Mouse (Mus musculus) mesoderm, embryonic 11.5 days (tissue): Measurements from ENCODE around the gene Higd1a.
A peak's percentile ranks its signal among the peaks of the same experiment; 100 is the strongest.

Experiments used
- DNase-seq: peaks from one replicate; pipeline ENCODE4 v3.0.0-alpha.2; 2012; ENCODE audit warnings: low read depth, low spot score

Higd1a gene

GRCm38 (mm10) chr9:121838829-121839621 lies 19.1 kb downstream of the Higd1a start, which contains the start of gene Ccdc13:
Gene Ccdc13 (minus strand): TSS chr9:121839461.
- DNase-seq: peak; percentile 88

DNA sequence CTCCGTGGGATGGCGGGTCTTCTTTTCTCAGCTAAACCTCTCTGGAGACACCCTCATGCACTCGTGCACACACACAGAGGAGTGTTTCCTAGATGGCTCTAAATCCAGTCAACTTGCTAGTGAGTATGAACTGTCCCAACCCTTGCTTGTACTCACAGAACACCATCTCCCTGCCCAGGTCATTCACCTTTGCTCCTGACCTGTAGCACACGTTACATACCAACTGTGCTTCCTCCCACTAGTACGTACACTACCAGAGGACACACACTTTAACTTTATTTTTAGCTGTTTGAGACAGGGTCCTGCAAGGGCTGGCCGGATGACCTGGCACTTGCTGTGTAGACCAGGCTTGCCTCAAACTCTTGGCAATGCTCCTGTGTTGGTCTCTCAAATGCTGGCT lies 20.2 kb downstream of the Higd1a start:
- no peak for DNase-seq

GRCm38 (mm10) chr9:121833825-121834224 lies 24.3 kb downstream of the Higd1a start:
- no peak for DNase-seq

GRCm38 (mm10) chr9:121830956-121831293 lies 27.2 kb downstream of the Higd1a start:
- DNase-seq: peak; percentile 83

- DNase-seq: peak; percentile 39
Observed at GRCm38 (mm10) chr9:121830243-121830955, 27.8 kb downstream of the Higd1a start.

DNA sequence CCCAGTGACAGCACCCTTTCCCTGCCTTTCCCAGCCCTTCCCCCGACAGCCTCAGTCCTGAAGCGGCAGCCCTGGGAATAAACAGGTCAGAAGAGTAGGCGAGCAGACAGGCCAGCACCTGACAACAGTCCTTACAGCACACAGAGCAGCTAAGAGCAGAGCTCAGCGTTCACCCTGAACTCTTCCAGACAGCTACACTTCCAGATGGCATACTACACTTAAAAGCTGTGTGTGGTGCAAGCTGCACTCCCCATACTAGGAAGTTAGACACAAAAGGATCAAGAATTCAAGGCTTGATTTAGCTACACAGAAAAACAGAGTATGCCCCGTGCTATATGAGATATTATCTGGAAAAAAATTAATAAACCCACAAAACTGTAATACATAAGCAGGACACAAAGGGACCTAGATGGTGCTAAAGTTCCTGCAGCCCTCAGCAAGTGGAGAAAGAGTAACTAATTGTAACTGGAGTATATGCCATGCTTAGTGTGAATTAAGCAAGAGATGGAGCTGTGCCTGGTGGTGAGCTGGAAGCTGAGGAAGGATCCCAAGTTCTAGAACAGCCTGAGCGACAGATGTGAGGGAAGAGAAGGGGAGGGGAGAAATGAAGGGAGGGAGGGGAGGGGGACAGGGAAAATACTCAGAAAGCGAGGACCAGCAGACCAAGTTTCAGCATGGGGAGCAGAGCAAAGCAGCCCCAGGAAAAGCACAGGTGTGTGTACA lies 28.7 kb downstream of the Higd1a start:
- no peak for DNase-seq

DNA sequence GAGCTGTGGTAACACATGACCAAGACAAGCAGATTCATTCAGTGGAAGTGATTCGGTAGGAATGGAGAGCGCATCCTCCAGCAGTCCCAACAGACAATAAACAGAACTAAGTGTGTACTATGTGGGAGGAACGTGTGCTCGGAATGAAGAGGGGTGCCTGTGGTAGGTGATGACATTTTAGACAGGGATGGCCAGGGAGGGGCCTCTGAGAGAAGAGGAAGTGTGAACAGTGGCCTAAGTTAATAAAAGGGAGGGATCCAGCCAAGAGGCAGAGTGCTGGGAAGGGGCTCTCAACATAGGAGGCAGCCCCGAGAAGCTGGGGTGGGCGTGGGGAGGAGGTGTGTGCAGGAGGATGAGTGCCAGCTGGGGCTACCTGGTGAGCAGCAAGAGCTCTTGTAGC lies 29.8 kb downstream of the Higd1a start:
- no peak for DNase-seq

GRCm38 (mm10) chr9:121826356-121826755 lies 31.8 kb downstream of the Higd1a start:
- DNase-seq: no peak

GRCm38 (mm10) chr9:121823991-121824390 lies 34.2 kb downstream of the Higd1a start:
- DNase-seq: no peak

GRCm38 (mm10) chr9:121823051-121823450 lies 35.1 kb downstream of the Higd1a start:
- DNase-seq: no peak

DNA sequence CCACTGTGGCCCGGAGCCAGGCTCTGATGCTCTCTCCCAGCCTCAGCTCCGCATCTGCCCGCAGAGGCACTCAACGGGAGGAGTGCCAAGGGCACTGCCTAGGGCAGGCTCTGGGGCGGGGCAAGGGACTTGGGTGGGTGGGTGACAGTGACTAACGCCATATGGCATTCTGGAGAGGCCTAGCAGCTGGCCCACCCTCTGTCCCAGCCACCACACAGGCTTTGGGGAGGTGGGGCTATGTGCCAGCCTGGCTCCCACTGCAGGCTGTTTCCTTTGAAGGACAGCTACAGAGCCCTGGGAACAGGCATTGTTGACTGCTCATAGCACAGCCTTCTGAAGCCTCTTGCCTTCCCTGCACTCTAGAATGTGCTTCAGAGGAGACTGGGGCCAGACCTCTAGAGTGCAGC lies 35.6 kb downstream of the Higd1a start:
- DNase-seq: no peak

DNA sequence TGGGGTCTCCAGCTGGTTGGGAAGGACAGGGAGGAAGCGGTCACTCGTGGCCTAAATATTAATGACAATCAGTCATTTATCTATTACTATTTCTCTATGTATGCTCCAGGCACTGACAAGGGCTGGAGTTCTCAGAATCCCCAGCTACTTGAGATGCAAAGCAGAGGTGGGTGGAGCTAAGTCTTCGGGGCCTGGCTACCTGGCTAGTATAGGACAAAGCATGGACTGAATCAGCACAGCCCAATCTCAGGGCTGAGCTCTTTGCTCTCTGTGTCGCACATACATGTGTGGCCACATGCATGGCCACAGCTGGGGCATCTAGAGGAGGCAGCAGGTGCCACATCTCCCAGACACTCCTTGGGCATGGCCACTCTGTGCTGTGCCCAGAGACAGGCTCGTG lies 37.4 kb downstream of the Higd1a start:
- no peak for DNase-seq

DNA sequence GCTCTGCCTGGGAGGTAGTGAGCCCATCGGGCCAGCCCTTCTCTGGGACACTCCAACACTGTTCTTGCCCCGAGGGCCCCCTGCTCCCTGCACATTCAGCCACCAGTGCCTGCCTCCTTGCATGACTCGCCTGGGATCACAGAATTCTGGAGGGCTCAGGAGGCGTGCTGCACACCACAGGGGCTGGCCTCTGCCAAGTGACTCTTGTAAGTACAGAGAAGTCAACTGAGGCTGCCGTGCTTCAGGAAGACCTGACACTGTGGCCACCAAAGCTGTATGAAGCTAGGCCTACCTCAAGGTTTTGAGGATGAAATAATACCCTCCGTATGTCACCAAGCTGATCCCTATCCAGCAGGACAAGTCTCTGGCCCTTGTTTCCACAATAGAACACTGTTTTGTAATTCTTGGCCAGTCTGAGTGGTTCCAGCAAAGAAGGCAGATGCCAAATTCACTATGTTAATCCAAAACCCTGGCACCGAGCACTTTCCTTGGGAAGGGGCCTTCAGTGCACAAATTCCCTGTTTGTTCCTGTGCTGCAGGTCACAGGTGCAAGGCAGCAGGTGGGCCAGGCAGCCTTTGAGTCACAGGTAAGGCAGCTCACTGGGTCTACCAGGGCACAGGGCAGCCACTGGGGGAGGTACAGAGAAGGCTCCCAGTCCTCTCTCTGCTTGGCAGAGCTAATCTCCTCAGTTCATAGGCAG lies 38.2 kb downstream of the Higd1a start:
- no peak for DNase-seq

- no peak for DNase-seq
Observed at GRCm38 (mm10) chr9:121819073-121819770, 38.9 kb downstream of the Higd1a start.

DNA sequence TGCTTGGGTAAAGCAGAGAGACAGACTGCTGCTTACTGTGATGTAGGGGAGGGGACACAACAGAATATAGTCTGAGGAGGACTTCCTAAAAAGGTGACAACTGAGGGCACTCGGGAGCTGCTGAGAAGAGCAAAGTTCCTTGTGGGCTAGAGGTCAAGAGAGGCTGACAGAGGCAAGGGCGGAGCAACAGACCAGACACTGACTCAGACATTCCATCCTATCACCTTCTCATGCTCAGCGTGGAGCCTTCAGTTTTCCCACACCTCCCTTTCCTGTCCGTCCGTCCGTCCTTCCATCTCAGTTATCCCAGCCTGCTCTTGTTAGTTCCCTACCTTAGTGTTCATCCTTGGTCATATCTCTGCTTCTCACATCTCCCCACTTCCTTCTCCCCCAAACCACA lies 43.0 kb downstream of the Higd1a start:
- DNase-seq: no peak

GRCm38 (mm10) chr9:121810081-121810821 lies 47.9 kb downstream of the Higd1a start:
- DNase-seq: peak; percentile 44

GRCm38 (mm10) chr9:121808511-121808910 lies 49.7 kb downstream of the Higd1a start:
- DNase-seq: no peak

- no peak for DNase-seq
Observed at GRCm38 (mm10) chr9:121807947-121808346, 50.2 kb downstream of the Higd1a start.

- DNase-seq: no peak
Observed at GRCm38 (mm10) chr9:121807546-121807945, 50.6 kb downstream of the Higd1a start.

- no peak for DNase-seq
Observed at GRCm38 (mm10) chr9:121802747-121803146, 55.4 kb downstream of the Higd1a start.
